Comparison of ENCODE assay signal across 8 mouse cellular contexts in the genomic region with DNA sequence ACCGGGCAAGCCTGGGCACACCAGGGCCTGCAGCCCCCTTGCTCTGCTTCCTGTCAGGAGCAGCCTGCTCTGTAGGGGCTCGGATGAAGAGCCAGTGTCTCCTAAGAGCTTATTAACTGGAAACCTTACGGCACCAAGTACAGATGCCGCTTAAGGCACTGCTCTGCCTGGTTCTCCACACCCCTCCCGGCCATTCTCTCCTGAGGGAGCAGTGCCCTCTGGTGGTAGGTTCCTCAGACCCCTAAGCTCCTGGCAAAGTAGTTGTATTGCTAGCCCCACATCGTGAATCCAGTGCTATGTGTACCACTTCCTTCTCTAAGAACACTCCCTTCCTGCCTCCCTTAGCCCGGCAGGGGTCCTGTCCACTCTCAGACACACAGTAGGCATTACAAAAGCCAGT. TPM values are rescaled to one million over a fixed set of nuclear protein-coding genes. Genes with fewer than 3 reads are reported as not detected.
DNase-seq lines count a peak whose midpoint lies in the region; ATAC-seq and TF ChIP-seq lines count a peak whose summit lies in the region.

No protein-coding gene starts in this region.

- 0 out of 2 replicates have a peak overlapping the region, but pooled peaks have one; percentile 44 for H3K9ac ChIP-seq in embryonic facial prominence, embryonic 13.5 days
- no peak overlapping the region for H3K9ac ChIP-seq in hindbrain, postnatal 0 days (replicated peaks; ENCODE audit: low read length)
- peak overlapping the region; percentile 13; the same call in 1 of the 2 replicates for H3K9ac ChIP-seq in limb, embryonic 11.5 days (ENCODE audit: low read length)

- no peaks in the 10 kb centered on the region for H3K4me1 ChIP-seq in embryonic facial prominence, embryonic 13.5 days
- no peaks in the 10 kb centered on the region for H3K4me1 ChIP-seq in hindbrain, postnatal 0 days (ENCODE audit: insufficient read depth, low read length)
- no peaks in the 10 kb centered on the region for H3K4me1 ChIP-seq in limb, embryonic 11.5 days (ENCODE audit: control insufficient read depth, insufficient read depth, low read length)
- H3K4me1 ChIP-seq in thymus, adult 2 months (replicated peaks; ENCODE audit: control insufficient read depth, insufficient read depth, low read length), result peaks cover 29% of the 10 kb centered on the region

- peak; percentile 75 for TF ChIP-seq CTCF in hindbrain, postnatal 0 days (IDR thresholded peaks at IDR 0.05; ENCODE audit: low read depth)
- TF ChIP-seq CTCF in thymus, adult 2 months (IDR thresholded peaks at IDR 0.05; ENCODE audit: borderline replicate concordance, control insufficient read depth, extremely low read depth, insufficient read depth, low read length, poor library complexity), result peak; percentile 82; the same call in 1 of the 2 replicates

- H3K4me3 ChIP-seq in embryonic facial prominence, embryonic 13.5 days, result 0 out of 2 replicates have a peak overlapping the region, but pooled peaks have one; percentile 3
- no peak overlapping the region for H3K4me3 ChIP-seq in hindbrain, postnatal 0 days (ENCODE audit: low read length)
- no peak overlapping the region for H3K4me3 ChIP-seq in limb, embryonic 11.5 days (ENCODE audit: low read depth, low read length)
- H3K4me3 ChIP-seq in thymus, adult 2 months (ENCODE audit: control insufficient read depth, insufficient read depth, low read length), result no peak overlapping the region

- ATAC-seq in embryonic facial prominence, embryonic 13.5 days (ENCODE audit: insufficient number of reproducible peaks, insufficient read depth, low FRiP score, low TSS enrichment, low read depth), result no peak
- ATAC-seq in hindbrain, postnatal 0 days, result peak; percentile 10; the same call in 1 of the 2 replicates
- no peak for ATAC-seq in limb, embryonic 11.5 days (ENCODE audit: insufficient number of reproducible peaks, low FRiP score, low TSS enrichment, low read depth)

- DNase-seq in gastrocnemius, postnatal 10 days, result peak; percentile 68
- no peak for DNase-seq in gastrocnemius, adult 8-10 months (ENCODE audit: low spot score in 2 of 2)
- DNase-seq in R1 (ENCODE audit: low read depth, low spot score), result peak; percentile 88
- peak; percentile 69 for DNase-seq in hindbrain, postnatal 0 days (ENCODE audit: low spot score)
- peak; percentile 72 for DNase-seq in limb, embryonic 11.5 days (ENCODE audit: low spot score)
- peak; percentile 83 to 88 for DNase-seq in natural killer cell, adult 2 months (ENCODE audit: low spot score in 2 of 2)
- peak; percentile 92 for DNase-seq in thymus, adult 2 months

- WGBS in embryonic facial prominence, embryonic 13.5 days, result 59% methylated on average over 7 of the region's 7 CpGs
- WGBS in hindbrain, postnatal 0 days, result 67% methylated on average over 7 of the region's 7 CpGs
- WGBS in limb, embryonic 11.5 days, result 67% methylated on average over 7 of the region's 7 CpGs
- 4% methylated on average over 7 of the region's 7 CpGs for WGBS in thymus, adult 2 months

- no peaks in the 10 kb centered on the region for H3K27me3 ChIP-seq in embryonic facial prominence, embryonic 13.5 days
- no peaks in the 10 kb centered on the region for H3K27me3 ChIP-seq in hindbrain, postnatal 0 days (ENCODE audit: insufficient read depth, low read length)
- H3K27me3 ChIP-seq in limb, embryonic 11.5 days (ENCODE audit: control insufficient read depth, insufficient read depth, low read length), result no peaks in the 10 kb centered on the region
- H3K27me3 ChIP-seq in thymus, adult 2 months (ENCODE audit: control insufficient read depth, insufficient read depth, low read length), result no peaks in the 10 kb centered on the region

- H3K9me3 ChIP-seq in embryonic facial prominence, embryonic 13.5 days, result no peaks in the 10 kb centered on the region
- H3K9me3 ChIP-seq in hindbrain, postnatal 0 days (ENCODE audit: low read length), result no peaks in the 10 kb centered on the region
- no peaks in the 10 kb centered on the region for H3K9me3 ChIP-seq in limb, embryonic 11.5 days (ENCODE audit: control insufficient read depth, low read length)

- peaks cover 79% of the 10 kb centered on the region for H3K36me3 ChIP-seq in embryonic facial prominence, embryonic 13.5 days
- H3K36me3 ChIP-seq in hindbrain, postnatal 0 days (ENCODE audit: insufficient read depth, low read length), result peaks cover 64% of the 10 kb centered on the region
- peaks cover 23% of the 10 kb centered on the region for H3K36me3 ChIP-seq in limb, embryonic 11.5 days (ENCODE audit: control insufficient read depth, insufficient read depth, low read length)
- H3K36me3 ChIP-seq in thymus, adult 2 months (ENCODE audit: control insufficient read depth, insufficient read depth, low read length), result peaks cover 11% of the 10 kb centered on the region

- peak overlapping the region; percentile 14; the same call in 1 of the 2 replicates for H3K4me2 ChIP-seq in embryonic facial prominence, embryonic 13.5 days
- H3K4me2 ChIP-seq in hindbrain, postnatal 0 days (ENCODE audit: low read depth, low read length), result no peak overlapping the region
- no peak overlapping the region for H3K4me2 ChIP-seq in limb, embryonic 11.5 days (ENCODE audit: low read depth, severe bottlenecking)

- no peak for TF ChIP-seq POLR2A in thymus, adult 2 months (IDR thresholded peaks at IDR 0.05; ENCODE audit: control insufficient read depth, extremely low read depth, insufficient read depth, low read length, poor library complexity)

- H3K27ac ChIP-seq in embryonic facial prominence, embryonic 13.5 days, result peak overlapping the region; percentile 62
- H3K27ac ChIP-seq in hindbrain, postnatal 0 days, result no peak overlapping the region
- no peak overlapping the region for H3K27ac ChIP-seq in limb, embryonic 11.5 days (replicated peaks; ENCODE audit: low read depth, low read length)
- peak overlapping the region; percentile 17; the same call in 1 of the 2 replicates for H3K27ac ChIP-seq in thymus, adult 2 months (ENCODE audit: control insufficient read depth, insufficient read depth, low read length)

RNA-seq across cellular contexts. Expression of a gene that starts 12.3 kb away (rescaled TPM):
- 1 to 10 TPM; 1.8 to 3.3 TPM for total RNA-seq in gastrocnemius, postnatal 10 days (2021)
- 1 to 10 TPM in 1 of 4 experiments, under 1 TPM in 3; 0.41 to 1.5 (median 0.48) TPM for total RNA-seq in gastrocnemius, adult 8-10 months (2022)
- 2.2 and 2.3 TPM in 2 replicates for polyA plus RNA-seq in embryonic facial prominence, embryonic 13.5 days (2015; fragmentation: Nextera tagmentation; extraction: Ambion mirVana)
- 2.8 and 4.1 TPM in 2 replicates for total RNA-seq in hindbrain, postnatal 0 days (2014; rRNA removed)
- polyA plus RNA-seq in hindbrain, postnatal 0 days (2015; fragmentation: Nextera tagmentation; extraction: Ambion mirVana), result 1.8 and 2.2 TPM in 2 replicates
- 0.79 and 1.6 TPM in 2 replicates for polyA plus RNA-seq in limb, embryonic 11.5 days (2014; fragmentation: Nextera tagmentation; extraction: Ambion mirVana)
- 755 and 783 TPM in 2 replicates for polyA plus RNA-seq in thymus, adult 2 months (2012; rRNA removed)

RNA-seq across cellular contexts. Expression of a gene that starts 44.4 kb away (rescaled TPM):
- 10 to 100 TPM; 13.0 to 23.1 TPM for total RNA-seq in gastrocnemius, postnatal 10 days (2021)
- 1 to 10 TPM in 1 of 4 experiments, under 1 TPM in 3; 0.36 to 1.1 (median 0.77) TPM for total RNA-seq in gastrocnemius, adult 8-10 months (2022)
- 109 and 141 TPM in 2 replicates for polyA plus RNA-seq in embryonic facial prominence, embryonic 13.5 days (2015; fragmentation: Nextera tagmentation; extraction: Ambion mirVana)
- total RNA-seq in hindbrain, postnatal 0 days (2014; rRNA removed), result 5.2 and 9.2 TPM in 2 replicates
- 7.3 and 7.6 TPM in 2 replicates for polyA plus RNA-seq in hindbrain, postnatal 0 days (2015; fragmentation: Nextera tagmentation; extraction: Ambion mirVana)
- 112 and 131 TPM in 2 replicates for polyA plus RNA-seq in limb, embryonic 11.5 days (2014; fragmentation: Nextera tagmentation; extraction: Ambion mirVana)
- 8.8 and 11.7 TPM in 2 replicates for polyA plus RNA-seq in thymus, adult 2 months (2012; rRNA removed)

Comparison
In these comparisons a context has a peak if more than half of its experiments do, and no peak if none do; other contexts are left out.
1. DNase-seq: peak in gastrocnemius, postnatal 10 days (single experiment), R1 (single experiment), hindbrain, postnatal 0 days (single experiment), limb, embryonic 11.5 days (single experiment), natural killer cell, adult 2 months (2 of 2) and thymus, adult 2 months (single experiment); none in gastrocnemius, adult 8-10 months (0 of 2).
2. H3K27ac ChIP-seq: peak in embryonic facial prominence, embryonic 13.5 days (single experiment) and thymus, adult 2 months (single experiment); none in hindbrain, postnatal 0 days (single experiment) and limb, embryonic 11.5 days (single experiment).
3. RNA of a gene that starts 12.3 kb away (polyA plus RNA-seq): 755 to 783 TPM in thymus, adult 2 months; 2.2 to 2.3 TPM in embryonic facial prominence, embryonic 13.5 days, 1.8 to 2.2 TPM in hindbrain, postnatal 0 days and 0.79 to 1.6 TPM in limb, embryonic 11.5 days; every median in the first group is over 100 times any median in the second.